Mouse (Mus musculus) heart, embryonic 12.5 days (tissue): ENCODE results near the gene Man2a2. TPM values are rescaled to one million over a fixed set of nuclear protein-coding genes. Genes with fewer than 3 reads are reported as not detected.

Experiments
- ATAC-seq: fragments of 200-750 bp; cut with Nextera tagmentation; 2 replicates; pipeline ENCODE4 v1.8.0; 2017; ENCODE audit warnings: moderate TSS enrichment, moderate library complexity; ENCODE audit not compliant: insufficient number of reproducible peaks, low FRiP score
- H3K27ac ChIP-seq: fragments of 300-500 bp; sonication (generic); 2 replicates; pipeline ENCODE4 v1.5.1; 2016; ENCODE audit warnings: mild to moderate bottlenecking, moderate library complexity; ENCODE audit not compliant: poor library complexity, severe bottlenecking
- H3K27me3 ChIP-seq: fragments of 300-500 bp; sonication (generic); replicated peaks from 2 replicates; pipeline ENCODE4 v1.6.1; 2016; ENCODE audit warnings: mild to moderate bottlenecking, moderate library complexity
- H3K36me3 ChIP-seq: fragments of 300-500 bp; sonication (generic); 2 replicates; pipeline ENCODE4 v1.6.1; 2016; ENCODE audit warnings: mild to moderate bottlenecking, moderate library complexity
- H3K4me1 ChIP-seq: fragments of 300-500 bp; sonication (generic); replicated peaks from 2 replicates; pipeline ENCODE4 v1.6.1; 2016; ENCODE audit warnings: mild to moderate bottlenecking
- H3K4me2 ChIP-seq: fragments of 300-500 bp; sonication (generic); 2 replicates; pipeline ENCODE4 v1.6.1; 2016; ENCODE audit warnings: mild to moderate bottlenecking, moderate library complexity
- H3K4me3 ChIP-seq: fragments of 300-500 bp; sonication (generic); 2 replicates; pipeline ENCODE4 v1.5.1; 2016; ENCODE audit warnings: mild to moderate bottlenecking
- H3K9ac ChIP-seq: fragments of 300-500 bp; sonication (generic); 2 replicates; pipeline ENCODE4 v1.6.1; 2016; ENCODE audit warnings: mild to moderate bottlenecking, moderate library complexity
- H3K9me3 ChIP-seq: fragments of 300-500 bp; sonication (generic); replicated peaks from 2 replicates; pipeline ENCODE4 v1.6.1; 2016; ENCODE audit warnings: mild to moderate bottlenecking, moderate library complexity
- WGBS: fragments of 180-500 bp; shearing (Covaris S2); methylation state at CpG from one replicate; pipeline ENCODE4 v1.1.7; 2016; 5-methylcytosine and 5-hydroxymethylcytosine counted together
- polyA plus RNA-seq: library from polyadenylated mRNA; unstranded; fragments of >200 nt; fragmentation: Nextera tagmentation; extraction: Ambion mirVana; gene quantifications from 2 replicates; pipeline ENCODE4 v1.2.1, GENCODE M21; 2016

Man2a2 gene
- polyA plus RNA-seq = 25.0 and 31.0 TPM in 2 replicates

DNA sequence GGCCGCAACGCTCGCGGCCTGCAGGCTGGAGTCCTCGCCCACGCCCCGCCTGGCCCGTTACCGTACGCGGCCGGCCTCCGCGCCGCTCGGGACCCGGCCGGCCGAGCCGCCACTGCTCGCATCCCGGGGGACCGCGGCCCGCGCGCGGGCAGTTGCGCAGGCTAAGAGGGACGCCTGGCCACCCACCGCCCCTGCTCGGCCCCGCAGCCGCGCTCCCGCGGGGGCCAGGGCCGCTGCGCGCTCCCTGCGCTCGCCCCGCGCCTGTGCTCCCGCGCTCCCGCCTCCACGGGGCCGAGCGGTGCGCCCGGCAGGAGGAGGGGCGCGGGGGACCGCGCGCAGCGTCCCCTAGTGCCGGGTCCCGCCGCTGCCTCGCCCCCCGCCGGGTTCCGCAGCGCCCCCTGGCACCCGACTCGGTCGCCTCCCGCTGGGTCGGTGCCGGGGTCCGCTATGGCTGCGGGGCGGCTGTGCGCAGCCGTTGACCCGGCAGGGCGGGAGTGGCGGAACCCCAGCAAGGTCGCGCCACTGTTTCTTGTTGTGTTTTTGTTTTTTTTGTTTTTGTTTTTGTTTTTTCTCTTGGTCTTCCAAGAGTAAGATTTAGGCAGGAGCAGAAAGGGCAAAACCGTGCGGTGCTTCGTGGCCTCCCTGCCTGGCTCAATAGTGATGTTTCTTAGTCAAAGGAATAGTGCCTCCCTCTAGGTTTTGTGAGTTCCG lies at the start of gene Man2a2:
Gene Man2a2 (minus strand): TSS at position 335 of the 711 bp plus-strand sequence.
- H3K4me2 ChIP-seq = peak within 1 kb of the TSS; percentile 83
- peak within 1 kb of the TSS; percentile 85 for H3K27ac ChIP-seq

DNA sequence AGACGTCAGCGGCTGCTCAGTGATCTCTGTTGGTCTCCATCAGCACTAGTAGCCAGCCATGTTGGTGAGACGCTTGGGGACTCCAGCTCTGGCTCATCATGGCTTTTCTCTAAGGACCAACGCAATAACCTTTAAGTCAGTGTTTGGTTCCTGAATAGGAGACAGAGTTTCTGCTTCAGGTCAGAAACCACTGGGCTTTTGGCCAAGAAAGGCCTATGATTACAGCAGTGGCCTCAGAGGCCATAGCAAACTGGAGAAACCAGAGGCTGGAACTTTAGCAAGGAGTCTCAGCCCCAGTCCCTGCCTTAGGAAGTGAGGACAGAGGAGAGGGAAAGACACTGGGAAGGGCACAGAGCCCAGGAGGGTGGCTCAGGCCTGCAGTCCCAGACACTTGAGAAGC lies 49.4 kb upstream of the Man2a2 start:
- H3K9ac ChIP-seq = no peak overlapping the region; the same call in 1 of the 2 replicates
- no peaks in the 10 kb centered on the region for H3K9me3 ChIP-seq
- ATAC-seq = no peak
- H3K36me3 ChIP-seq = no peaks in the 10 kb centered on the region
- no peak overlapping the region for H3K27ac ChIP-seq
- H3K27me3 ChIP-seq = no peaks in the 10 kb centered on the region
- H3K4me3 ChIP-seq = no peak overlapping the region
- no peak overlapping the region for H3K4me2 ChIP-seq
- H3K4me1 ChIP-seq = peaks cover 22% of the 10 kb centered on the region
- WGBS = 80% methylated on average over 4 of the region's 4 CpGs

More for the DNA sequence above, at the start of gene Man2a2:
- WGBS = under 1% methylated on average over 86 of the region's 86 CpGs
- H3K9me3 ChIP-seq = no peaks in the 10 kb centered on the region
- H3K4me1 ChIP-seq = peaks cover 29% of the 10 kb centered on the region
- peaks cover 25% of the 10 kb centered on the region for H3K36me3 ChIP-seq
- ATAC-seq = peak; percentile 70
- H3K27me3 ChIP-seq = no peaks in the 10 kb centered on the region
- H3K9ac ChIP-seq = peak within 1 kb of the TSS; percentile 93
- H3K4me3 ChIP-seq = peak within 1 kb of the TSS; percentile 83

DNA sequence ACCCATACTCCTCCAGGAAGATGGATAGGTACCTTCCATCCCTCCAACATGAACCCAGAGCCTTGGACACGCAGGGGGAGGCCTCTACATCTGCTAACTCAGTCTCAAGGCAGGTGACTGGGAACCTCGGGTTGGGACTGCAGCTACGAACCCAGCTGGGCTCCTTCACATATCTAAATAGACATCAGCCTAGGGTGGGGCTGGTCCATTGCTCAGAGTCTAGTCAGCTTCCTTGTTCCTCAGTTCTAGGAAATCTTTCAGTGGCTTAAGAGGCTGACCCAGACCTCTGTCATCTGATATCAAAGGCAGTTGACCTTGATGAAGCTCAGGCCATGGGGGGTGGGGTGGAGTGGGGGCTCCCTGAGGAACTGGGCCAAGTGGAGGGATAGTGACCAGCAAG lies 48.1 kb upstream of the Man2a2 start:
- Histone ChIP-seq H3K27me3 (no peaks in the 10 kb centered on the region), H3K36me3 (no peaks in the 10 kb centered on the region), H3K4me3 (no peak overlapping the region), H3K27ac (no peak overlapping the region), H3K9me3 (no peaks in the 10 kb centered on the region), H3K4me2 (no peak overlapping the region), H3K4me1 (peaks cover 24% of the 10 kb centered on the region), H3K9ac (no peak overlapping the region)
- no peak for ATAC-seq
- WGBS = 66% methylated on average over 3 of the region's 3 CpGs

DNA sequence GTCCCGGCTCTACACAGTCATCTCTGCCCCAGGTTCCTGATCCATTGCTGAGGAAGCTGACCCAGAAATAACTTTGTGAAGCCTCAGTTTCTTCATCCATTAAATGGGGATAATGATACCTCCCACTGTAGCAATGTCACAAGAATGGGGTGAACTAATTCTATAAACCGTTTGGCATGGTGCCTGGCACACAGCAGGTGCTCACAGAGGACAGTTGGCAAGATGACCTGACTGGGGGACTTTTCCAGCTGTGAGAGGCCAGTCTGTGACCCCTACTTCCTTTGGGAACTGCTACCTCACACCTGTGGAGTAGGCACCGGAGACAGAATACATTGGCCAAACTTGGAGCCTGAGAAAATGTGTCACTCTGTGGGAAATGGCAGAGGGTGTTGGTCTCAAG lies 46.9 kb upstream of the Man2a2 start:
- WGBS = 81% methylated on average over 3 of the region's 3 CpGs

DNA sequence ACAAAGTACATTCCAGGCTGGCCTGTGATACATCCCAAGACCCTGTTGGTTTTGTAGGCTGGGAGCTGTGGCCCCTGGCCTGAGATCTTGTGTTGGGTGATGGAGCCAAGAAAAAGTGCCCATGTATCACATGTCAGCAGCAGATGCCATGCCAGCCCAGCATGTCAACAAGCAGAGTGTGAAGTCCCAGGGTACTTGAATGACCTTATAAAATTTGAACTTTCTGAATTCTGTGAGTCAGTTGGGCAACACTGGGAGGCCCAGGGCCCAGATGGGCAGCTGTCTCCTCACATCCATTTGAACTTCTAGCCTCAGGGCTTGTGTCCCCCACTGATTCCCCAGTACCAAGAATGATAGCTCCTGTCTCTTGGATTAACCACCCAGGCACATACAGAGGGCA lies 46.4 kb upstream of the Man2a2 start:
- Histone ChIP-seq H3K9ac (no peak overlapping the region), H3K4me1 (peaks cover 22% of the 10 kb centered on the region), H3K27ac (no peak overlapping the region), H3K36me3 (no peaks in the 10 kb centered on the region), H3K9me3 (no peaks in the 10 kb centered on the region), H3K4me2 (no peak overlapping the region), H3K4me3 (no peak overlapping the region), H3K27me3 (no peaks in the 10 kb centered on the region)
- no peak for ATAC-seq

More for the DNA sequence above, 46.9 kb upstream of the Man2a2 start:
- Histone ChIP-seq H3K4me2 (no peak overlapping the region), H3K27ac (no peak overlapping the region), H3K4me3 (no peak overlapping the region), H3K27me3 (no peaks in the 10 kb centered on the region), H3K9me3 (no peaks in the 10 kb centered on the region), H3K36me3 (no peaks in the 10 kb centered on the region), H3K4me1 (peaks cover 26% of the 10 kb centered on the region), H3K9ac (no peak overlapping the region)
- ATAC-seq = no peak

DNA sequence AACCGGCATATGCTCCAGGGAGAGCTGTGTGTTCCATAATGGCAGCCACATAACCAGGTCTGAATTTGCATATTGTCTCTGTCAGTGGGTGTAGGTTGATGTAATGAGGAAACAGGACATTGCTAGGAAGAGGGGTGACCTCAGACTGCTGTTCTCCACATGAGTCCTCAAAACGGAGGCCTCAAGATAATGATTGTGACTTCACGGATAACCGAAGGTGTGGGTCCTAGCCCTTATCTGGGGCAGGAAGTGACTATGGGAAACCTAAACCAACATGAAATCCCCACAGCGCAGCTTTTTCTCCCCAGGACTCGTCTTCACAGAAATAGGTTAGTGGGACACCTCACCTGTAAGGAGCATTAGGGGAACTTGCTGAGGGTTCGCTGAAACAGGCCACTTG lies 45.8 kb upstream of the Man2a2 start:
- WGBS = 56% methylated on average over 7 of the region's 7 CpGs

DNA sequence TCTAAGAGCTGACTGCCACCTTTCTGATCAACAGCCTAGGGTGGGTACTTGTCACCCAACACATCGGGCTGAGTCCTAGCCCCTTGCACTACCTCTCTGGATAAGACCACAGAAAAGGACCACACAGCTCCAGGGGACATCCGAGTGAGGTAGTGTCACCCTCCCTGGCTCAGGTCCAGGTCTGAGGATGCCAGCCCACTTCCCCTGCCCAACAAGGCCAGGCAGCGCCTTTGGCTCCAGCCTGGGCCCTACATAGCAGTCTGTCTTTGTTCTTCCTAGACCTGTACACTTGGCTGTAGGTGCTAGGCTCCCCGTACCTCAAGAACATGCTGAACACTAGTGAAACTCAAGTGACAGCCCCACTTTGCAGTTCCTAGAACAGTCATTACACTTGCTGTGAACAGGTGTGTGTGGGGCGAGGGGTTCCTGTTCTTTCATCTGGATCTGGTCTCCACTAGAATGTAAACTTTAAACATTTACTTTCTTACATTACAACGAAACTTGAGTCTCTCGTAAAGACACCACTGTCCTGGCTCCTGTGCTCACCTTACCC lies 43.2 kb upstream of the Man2a2 start:
- H3K4me2 ChIP-seq = no peak overlapping the region
- H3K4me3 ChIP-seq = no peak overlapping the region
- no peak overlapping the region for H3K27ac ChIP-seq
- no peaks in the 10 kb centered on the region for H3K27me3 ChIP-seq
- no peaks in the 10 kb centered on the region for H3K9me3 ChIP-seq
- 73% methylated on average over 7 of the region's 7 CpGs for WGBS
- H3K36me3 ChIP-seq = no peaks in the 10 kb centered on the region
- ATAC-seq = no peak
- no peak overlapping the region for H3K9ac ChIP-seq
- peaks cover 14% of the 10 kb centered on the region; the same call in 1 of the 2 replicates for H3K4me1 ChIP-seq

More for the DNA sequence above, 45.8 kb upstream of the Man2a2 start:
- H3K27ac ChIP-seq = no peak overlapping the region
- H3K27me3 ChIP-seq = no peaks in the 10 kb centered on the region
- no peaks in the 10 kb centered on the region for H3K36me3 ChIP-seq
- no peak for ATAC-seq
- H3K4me3 ChIP-seq = no peak overlapping the region
- no peak overlapping the region for H3K9ac ChIP-seq
- H3K4me2 ChIP-seq = no peak overlapping the region
- no peaks in the 10 kb centered on the region for H3K9me3 ChIP-seq
- H3K4me1 ChIP-seq = peaks cover 21% of the 10 kb centered on the region

DNA sequence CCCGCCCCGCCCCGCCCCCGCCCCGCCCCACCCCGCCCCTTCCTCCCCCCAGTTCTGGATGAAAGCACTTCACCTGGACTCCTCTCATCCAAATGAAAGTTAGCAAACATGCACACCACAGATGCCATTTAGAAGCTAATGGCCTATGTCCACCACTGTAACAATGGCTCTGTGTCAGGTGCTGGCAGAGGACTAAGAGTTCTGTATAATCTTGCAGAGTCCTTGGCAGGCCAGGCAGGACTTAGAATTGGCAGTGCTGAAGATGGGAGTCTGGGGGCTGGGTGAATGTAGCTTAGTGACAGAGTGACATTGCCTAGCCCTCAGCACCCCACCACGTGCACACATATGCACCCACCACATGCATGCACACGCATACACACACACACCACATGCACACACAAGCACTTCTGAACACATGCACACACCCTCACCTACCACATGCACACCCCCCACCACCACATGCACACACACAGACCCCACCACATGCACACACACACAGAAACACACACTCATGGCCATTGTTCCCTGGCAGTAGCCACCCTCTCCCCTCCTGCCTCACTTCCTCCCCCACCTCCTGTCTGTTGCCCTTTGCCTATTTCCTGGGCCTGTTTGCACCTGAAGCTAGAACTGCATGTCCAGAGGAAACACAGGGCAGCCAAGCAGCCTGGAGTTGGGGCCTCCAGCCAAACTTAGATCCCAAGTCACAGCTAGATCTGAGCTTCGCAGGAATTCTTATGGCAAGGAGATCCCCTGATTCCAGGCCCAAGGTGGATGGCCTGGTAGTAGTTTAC lies 42.5 kb upstream of the Man2a2 start:
- peaks cover 12% of the 10 kb centered on the region; the same call in 1 of the 2 replicates for H3K4me1 ChIP-seq
- WGBS = 65% methylated on average over 9 of the region's 9 CpGs
- no peak for ATAC-seq

DNA sequence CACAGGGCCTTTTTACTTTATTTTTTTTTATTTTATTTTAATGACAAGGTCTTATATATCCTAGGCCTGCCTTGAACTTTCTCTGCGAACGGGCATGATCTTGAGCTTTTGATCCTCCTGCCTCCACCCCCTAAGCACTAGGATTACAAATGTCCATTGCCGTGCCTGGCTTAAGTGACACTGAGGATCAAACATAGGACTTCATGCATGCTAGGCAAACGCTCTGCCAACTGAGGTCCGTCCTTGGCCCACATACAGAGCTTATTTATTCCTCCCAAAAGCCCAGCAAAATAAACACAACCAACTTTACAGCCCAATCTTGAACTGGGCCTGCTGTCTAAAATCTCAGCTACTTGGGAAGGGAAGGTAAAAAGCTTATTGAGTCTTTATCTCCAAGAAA lies 41.6 kb upstream of the Man2a2 start:
- no peak overlapping the region for H3K27ac ChIP-seq
- no peak overlapping the region for H3K4me2 ChIP-seq
- H3K27me3 ChIP-seq = no peaks in the 10 kb centered on the region
- H3K9me3 ChIP-seq = no peaks in the 10 kb centered on the region
- no peak for ATAC-seq
- no peak overlapping the region for H3K9ac ChIP-seq
- no peak overlapping the region for H3K4me3 ChIP-seq
- H3K36me3 ChIP-seq = no peaks in the 10 kb centered on the region
- peaks cover 12% of the 10 kb centered on the region; the same call in 1 of the 2 replicates for H3K4me1 ChIP-seq
- 82% methylated on average over 5 of the region's 5 CpGs for WGBS

More for the DNA sequence above, 42.5 kb upstream of the Man2a2 start:
- H3K9ac ChIP-seq = no peak overlapping the region
- H3K36me3 ChIP-seq = no peaks in the 10 kb centered on the region
- H3K9me3 ChIP-seq = no peaks in the 10 kb centered on the region
- H3K4me2 ChIP-seq = no peak overlapping the region
- no peak overlapping the region for H3K4me3 ChIP-seq
- no peaks in the 10 kb centered on the region for H3K27me3 ChIP-seq
- H3K27ac ChIP-seq = no peak overlapping the region

DNA sequence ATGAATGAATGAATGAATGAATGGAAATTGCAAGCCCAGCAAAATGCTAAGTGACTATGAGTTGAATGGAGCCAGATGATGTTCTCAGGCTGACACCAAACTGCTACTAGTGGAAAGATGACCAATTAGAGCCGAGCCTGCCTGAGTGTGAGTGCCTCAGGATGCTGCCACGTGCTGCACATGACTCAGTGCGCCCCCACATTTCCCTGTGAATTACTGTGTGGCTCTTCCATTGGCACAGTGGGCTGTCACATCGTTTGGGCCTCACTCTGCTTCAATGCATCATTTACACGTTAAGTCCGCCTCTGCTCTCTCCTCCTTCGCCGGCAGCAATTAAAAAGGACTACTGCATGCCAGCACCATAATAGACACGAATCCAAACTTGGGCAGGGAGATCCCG lies 41.1 kb upstream of the Man2a2 start:
- no peaks in the 10 kb centered on the region for H3K9me3 ChIP-seq
- H3K27ac ChIP-seq = no peak overlapping the region
- 86% methylated on average over 10 of the region's 10 CpGs for WGBS
- H3K4me3 ChIP-seq = no peak overlapping the region
- H3K36me3 ChIP-seq = no peaks in the 10 kb centered on the region
- no peak overlapping the region for H3K9ac ChIP-seq
- H3K27me3 ChIP-seq = no peaks in the 10 kb centered on the region
- no peak overlapping the region for H3K4me2 ChIP-seq
- peaks cover 13% of the 10 kb centered on the region; the same call in 1 of the 2 replicates for H3K4me1 ChIP-seq
- ATAC-seq = no peak

DNA sequence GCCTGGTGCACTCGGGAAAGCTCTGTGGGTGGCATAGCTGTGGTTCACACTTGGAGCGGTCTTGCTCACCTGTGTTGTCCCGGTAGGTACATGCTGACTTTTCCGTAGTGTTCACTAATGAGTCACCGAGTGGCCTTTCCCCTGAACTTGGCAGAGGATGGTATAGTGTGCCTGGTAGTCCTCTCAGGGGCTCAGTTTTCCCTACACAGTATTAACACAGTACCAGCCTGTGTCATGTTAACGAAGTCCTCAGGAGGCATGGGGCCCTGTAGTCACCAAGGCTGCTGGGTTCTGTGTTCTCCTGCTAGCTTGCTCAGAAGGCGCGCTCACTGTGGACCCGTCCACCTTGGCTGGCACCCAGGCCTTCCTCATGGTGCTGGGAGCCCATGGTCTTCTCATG lies 39.2 kb upstream of the Man2a2 start:
- Histone ChIP-seq H3K27ac (no peak overlapping the region), H3K4me3 (no peak overlapping the region), H3K9me3 (no peaks in the 10 kb centered on the region), H3K4me2 (no peak overlapping the region), H3K36me3 (no peaks in the 10 kb centered on the region), H3K27me3 (no peaks in the 10 kb centered on the region), H3K9ac (no peak overlapping the region), H3K4me1 (peaks cover 22% of the 10 kb centered on the region)
- WGBS = 79% methylated on average over 9 of the region's 9 CpGs
- ATAC-seq = no peak
